Mouse (Mus musculus): ENCODE results near the gene Sarm1.

Gene Sarm1

GRCm38 (mm10) chr11:78454276-78454675 is 43.3 kb downstream of the Sarm1 start:
- no peak for TF ChIP-seq GATA4 (IDR thresholded peaks at IDR 0.05; ENCODE audit: insufficient replicate concordance, low read length)

DNA sequence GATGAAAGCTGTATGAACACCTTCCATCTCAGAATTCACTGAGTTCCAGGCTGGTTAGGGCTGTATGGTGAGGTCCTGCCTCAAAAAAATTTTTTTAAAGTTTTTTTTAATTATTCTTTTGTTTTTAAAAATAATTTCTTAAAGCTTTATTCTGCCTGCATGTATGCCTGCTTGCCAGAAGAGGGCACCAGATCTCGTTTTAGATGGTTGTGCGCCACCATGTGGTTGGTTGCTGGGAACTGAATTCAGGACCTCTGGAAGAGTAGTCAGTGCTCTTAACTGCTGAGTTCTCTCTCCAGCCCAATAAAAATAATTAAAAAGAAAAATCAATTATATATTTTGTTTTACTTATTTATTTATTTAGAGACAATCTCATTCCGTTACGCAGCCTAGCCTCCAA is 43.9 kb downstream of the Sarm1 start:
- TF ChIP-seq GATA4 (IDR thresholded peaks at IDR 0.05; ENCODE audit: insufficient replicate concordance, low read length): no peak

GRCm38 (mm10) chr11:78450337-78450736 is 47.2 kb downstream of the Sarm1 start:
- TF ChIP-seq GATA4 (IDR thresholded peaks at IDR 0.05; ENCODE audit: insufficient replicate concordance, low read length): no peak

GRCm38 (mm10) chr11:78448242-78448641 is 49.3 kb downstream of the Sarm1 start:
- no peak for TF ChIP-seq GATA4 (IDR thresholded peaks at IDR 0.05; ENCODE audit: insufficient replicate concordance, low read length)

- TF ChIP-seq GATA4 (IDR thresholded peaks at IDR 0.05; ENCODE audit: insufficient replicate concordance, low read length): no peak
Observed at GRCm38 (mm10) chr11:78447168-78447567, 50.4 kb downstream of the Sarm1 start.

GRCm38 (mm10) chr11:78443115-78443514 is 54.4 kb downstream of the Sarm1 start:
- no peak for TF ChIP-seq GATA4 (IDR thresholded peaks at IDR 0.05; ENCODE audit: insufficient replicate concordance, low read length)

DNA sequence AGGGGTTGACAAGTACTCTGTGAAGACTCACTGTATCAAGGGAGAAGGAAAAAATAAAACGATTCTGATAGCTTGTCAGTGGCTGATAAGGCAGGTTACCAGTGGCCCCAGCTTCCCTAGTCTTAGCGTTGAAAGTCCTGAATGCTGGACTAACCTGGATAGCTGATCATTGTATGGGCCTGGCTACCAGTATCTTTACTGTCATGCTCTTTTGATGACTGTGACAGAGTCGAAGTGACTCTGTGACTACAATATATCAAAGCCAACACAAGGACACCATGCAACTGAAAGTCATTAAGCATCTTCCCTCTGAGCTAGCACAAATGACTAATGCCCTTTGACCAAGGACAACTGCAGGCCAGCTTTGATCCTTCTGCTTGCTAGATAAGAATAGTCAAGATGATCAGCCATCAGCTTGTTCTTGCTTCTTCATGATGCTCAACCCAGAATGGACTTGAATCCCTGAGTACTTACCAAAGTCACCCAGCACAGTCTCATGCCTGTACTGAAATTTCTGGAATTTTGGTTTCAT is 59.1 kb downstream of the Sarm1 start:
- TF ChIP-seq GATA4 (IDR thresholded peaks at IDR 0.05; ENCODE audit: insufficient replicate concordance, low read length): no peak

GRCm38 (mm10) chr11:78437182-78437581 is 60.4 kb downstream of the Sarm1 start:
- TF ChIP-seq GATA4 (IDR thresholded peaks at IDR 0.05; ENCODE audit: insufficient replicate concordance, low read length): no peak

DNA sequence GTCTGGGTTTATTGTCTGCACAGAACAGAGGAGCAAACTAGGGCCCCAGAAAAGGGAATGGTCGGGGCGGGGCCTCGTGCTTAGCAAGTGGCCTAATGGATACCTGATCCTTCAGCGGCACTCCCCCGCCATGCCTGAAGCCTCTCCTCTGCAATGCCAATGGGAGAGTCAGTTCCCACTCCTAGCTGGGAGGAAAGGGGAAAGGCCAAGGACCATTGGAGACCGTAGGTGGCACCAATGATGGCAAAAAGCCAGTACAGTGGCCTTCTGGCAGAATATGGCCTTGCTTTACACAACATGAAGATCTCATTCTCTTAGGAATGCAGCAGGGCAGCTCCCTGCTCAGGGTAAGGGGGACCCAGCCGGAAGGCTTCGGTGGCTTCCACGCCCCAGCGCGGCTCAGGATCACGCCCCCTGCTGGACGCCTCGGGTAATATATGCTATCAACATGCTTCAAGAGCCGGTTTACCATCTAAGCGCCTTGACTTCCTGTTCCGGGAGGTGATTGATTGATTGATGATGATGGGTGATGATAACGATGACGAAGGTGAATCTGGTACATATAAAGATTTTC is 61.7 kb downstream of the Sarm1 start:
- no peak for TF ChIP-seq GATA4 (IDR thresholded peaks at IDR 0.05; ENCODE audit: insufficient replicate concordance, low read length)

DNA sequence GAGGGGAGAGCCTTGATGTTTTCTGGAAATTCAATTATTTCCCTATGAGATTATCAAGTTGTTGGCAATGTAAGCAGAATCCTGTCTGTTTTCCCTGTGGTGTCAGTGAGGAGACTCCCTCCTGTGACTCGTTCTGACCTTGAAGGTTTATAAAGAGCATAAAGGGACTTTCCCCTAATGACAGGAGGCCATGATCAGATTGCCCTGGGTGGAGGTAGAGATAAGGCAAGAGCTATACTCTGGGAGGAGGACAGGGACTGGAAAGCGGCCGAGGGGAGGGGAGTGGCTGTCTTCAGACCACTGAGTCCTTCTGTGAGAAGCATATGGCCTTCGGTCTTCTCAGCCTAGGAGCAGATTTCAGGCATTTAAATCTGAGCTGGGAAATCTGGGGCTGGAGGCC is 63.5 kb downstream of the Sarm1 start:
- no peak for TF ChIP-seq GATA4 (IDR thresholded peaks at IDR 0.05; ENCODE audit: insufficient replicate concordance, low read length)

DNA sequence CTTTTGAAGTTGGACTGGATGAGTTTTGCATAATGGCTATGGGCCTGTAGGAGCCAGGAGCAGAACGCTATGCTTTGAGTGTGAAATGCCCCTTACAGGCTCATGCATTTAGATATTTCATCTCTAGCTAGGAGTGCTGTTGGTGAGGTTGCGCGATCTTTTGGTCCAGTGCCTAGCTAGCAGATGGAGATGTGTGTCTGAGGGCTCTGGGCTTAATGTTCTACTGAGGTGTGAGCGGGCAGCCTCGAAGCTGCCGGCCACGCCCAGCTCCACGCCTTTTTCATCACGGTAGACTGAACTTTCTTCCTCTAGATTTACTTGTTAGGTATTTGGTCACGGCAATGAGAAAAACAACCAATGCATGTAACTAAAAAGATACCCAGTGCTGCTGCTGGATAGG is 66.4 kb downstream of the Sarm1 start:
- TF ChIP-seq GATA4 (IDR thresholded peaks at IDR 0.05; ENCODE audit: insufficient replicate concordance, low read length): no peak

- no peak for TF ChIP-seq GATA4 (IDR thresholded peaks at IDR 0.05; ENCODE audit: insufficient replicate concordance, low read length)
Observed at GRCm38 (mm10) chr11:78430195-78430878, 67.2 kb downstream of the Sarm1 start.

- TF ChIP-seq GATA4 (IDR thresholded peaks at IDR 0.05; ENCODE audit: insufficient replicate concordance, low read length): no peak
Observed at GRCm38 (mm10) chr11:78428309-78428708, 69.2 kb downstream of the Sarm1 start.

DNA sequence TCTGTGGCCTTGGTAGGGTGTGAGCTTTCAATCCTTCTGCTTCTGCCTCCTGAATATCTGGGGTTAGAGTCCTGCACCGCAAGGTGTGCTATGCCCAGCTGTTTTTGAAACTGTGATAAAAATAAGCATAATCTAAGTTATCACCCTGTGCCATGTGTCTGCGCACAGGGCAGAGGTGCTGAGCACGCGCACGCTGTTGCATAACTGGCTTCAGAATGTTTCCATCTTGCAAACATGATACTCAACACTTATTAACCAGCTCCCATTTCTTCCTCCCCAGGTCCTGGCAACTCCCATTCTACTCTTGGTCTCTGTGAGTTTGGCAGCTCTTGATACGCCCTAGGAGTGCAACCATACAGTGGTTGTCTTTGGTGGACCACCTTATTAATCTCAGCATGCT is 69.9 kb downstream of the Sarm1 start:
- no peak for TF ChIP-seq GATA4 (IDR thresholded peaks at IDR 0.05; ENCODE audit: insufficient replicate concordance, low read length)

GRCm38 (mm10) chr11:78425572-78425971 is 72.0 kb downstream of the Sarm1 start:
- no peak for TF ChIP-seq GATA4 (IDR thresholded peaks at IDR 0.05; ENCODE audit: insufficient replicate concordance, low read length)

DNA sequence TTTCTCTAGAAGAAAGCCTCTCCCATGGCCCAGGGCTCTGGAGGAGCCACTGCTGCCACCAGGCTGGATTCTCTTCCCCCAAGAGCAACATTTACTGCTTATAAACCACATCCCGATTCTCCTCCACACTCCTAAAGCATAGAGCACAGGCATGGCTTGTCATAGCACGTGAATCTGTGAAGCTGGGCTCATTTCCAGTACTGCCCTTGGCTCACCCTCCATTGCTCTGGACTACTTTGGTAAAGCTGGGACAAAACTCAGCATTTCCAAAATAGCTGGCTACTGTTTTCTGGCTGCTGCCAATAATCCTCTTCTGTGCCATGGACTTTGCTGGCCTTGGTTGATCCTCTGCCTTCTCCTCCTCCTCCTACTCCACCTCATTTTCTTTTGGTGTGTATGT is 73.2 kb downstream of the Sarm1 start:
- no peak for TF ChIP-seq GATA4 (IDR thresholded peaks at IDR 0.05; ENCODE audit: insufficient replicate concordance, low read length)

All from liver, adult (tissue).